In genomic region chr10:111854254-111854653, GRCm38 (mm10) we compare ENCODE assay signal across 16 mouse cellular contexts.
"Had no signal": no experiment of that assay in that cellular context is flagged by ENCODE, and none has a peak within 500 bp of the region (broad histone marks: within the 10 kb centered on the region; RNA-seq: fewer than 3 reads in every experiment).

No protein-coding gene starts in this region.

- H3K27ac ChIP-seq: liver, embryonic 13.5 days; liver, embryonic 15.5 days; macrophage; midbrain, embryonic 13.5 days; midbrain, embryonic 15.5 days; neural tube, embryonic 12.5 days had no signal

- H3K9me3 ChIP-seq: liver, embryonic 13.5 days; liver, embryonic 15.5 days; lung, embryonic 15.5 days; megakaryocyte, embryonic 14.5 days; midbrain, embryonic 13.5 days; midbrain, embryonic 15.5 days; neural tube, embryonic 12.5 days had no signal

- H3K9ac ChIP-seq: liver, embryonic 13.5 days; liver, embryonic 15.5 days; liver, postnatal 0 days; lung, embryonic 15.5 days; midbrain, embryonic 13.5 days; midbrain, embryonic 15.5 days; neural tube, embryonic 12.5 days had no signal

- H3K4me2 ChIP-seq: liver, embryonic 13.5 days; liver, embryonic 15.5 days; lung, embryonic 15.5 days; midbrain, embryonic 11.5 days; midbrain, embryonic 13.5 days; midbrain, embryonic 15.5 days; neural tube, embryonic 12.5 days had no signal

- ATAC-seq: liver, postnatal 0 days; midbrain, embryonic 13.5 days; midbrain, embryonic 15.5 days had no signal

- H3K36me3 ChIP-seq: liver, embryonic 13.5 days; liver, embryonic 15.5 days; lung, embryonic 15.5 days; midbrain, embryonic 13.5 days; midbrain, embryonic 15.5 days; neural tube, embryonic 12.5 days had no signal

- H3K27me3 ChIP-seq: liver, embryonic 13.5 days; liver, embryonic 15.5 days; lung, embryonic 15.5 days; megakaryocyte, embryonic 14.5 days; midbrain, embryonic 13.5 days; midbrain, embryonic 15.5 days; neural tube, embryonic 12.5 days had no signal

- DNase-seq: liver, embryonic 13.5 days; liver, postnatal 0 days; right cerebral cortex, postnatal 25 days; right cerebral cortex, postnatal 4 days; spleen, adult 18-20 months; thymus, adult 18-20 months; thymus, postnatal 14 days; thymus, postnatal 36 days had no signal

- H3K4me3 ChIP-seq: liver, embryonic 13.5 days; liver, embryonic 15.5 days; lung, embryonic 15.5 days; megakaryocyte, embryonic 14.5 days; midbrain, embryonic 13.5 days; midbrain, embryonic 15.5 days; neural tube, embryonic 12.5 days had no signal

- H3K4me1 ChIP-seq: liver, embryonic 13.5 days; liver, embryonic 15.5 days; midbrain, embryonic 13.5 days; neural tube, embryonic 12.5 days had no signal
